Mouse (Mus musculus) MEL (cell line): Measurements from ENCODE around the gene B230217C12Rik. TPM values are rescaled to one million over a fixed set of nuclear protein-coding genes. Genes with fewer than 3 reads are reported as not detected.
A peak's percentile ranks its signal among the peaks of the same experiment; 100 is the strongest.

ENCODE experiments used
- DNase-seq: peaks from one replicate; pipeline ENCODE4 v3.0.0; 2011; ENCODE audit warnings: low read depth, low spot score
- H3K27ac ChIP-seq: 2 replicates; pipeline ENCODE4 v1.5.1; 2012; ENCODE audit warnings: low read depth, mild to moderate bottlenecking, control low read depth, low read length, moderate library complexity; ENCODE audit not compliant: control insufficient read depth
- H3K27me3 ChIP-seq, 2 experiments: fragments of 150-350 bp in 1 of 2; sonication (generic) in 1 of 2; 2 replicates each; pipeline ENCODE4 v1.6.1; 2012; ENCODE audit warnings: low read length in 2 of 2, mild to moderate bottlenecking in 2 of 2, improper control_type of control experiment in 1 of 2, moderate library complexity in 1 of 2; ENCODE audit not compliant: insufficient read depth in 2 of 2, control insufficient read depth in 1 of 2
- H3K36me3 ChIP-seq, 2 experiments: 2 replicates each; pipeline ENCODE4 v1.6.1; 2012 to 2014; ENCODE audit warnings: low read length in 2 of 2, improper control_type of control experiment in 1 of 2, inconsistent platforms in 1 of 2, mild to moderate bottlenecking in 1 of 2; ENCODE audit not compliant: insufficient read depth in 2 of 2, control insufficient read depth in 1 of 2
- H3K4me1 ChIP-seq, 2 experiments: fragments of 150-350 bp in 1 of 2; sonication (generic) in 1 of 2; 2 replicates each; pipeline ENCODE4 v1.6.1; 2012; ENCODE audit warnings: low read length in 2 of 2, improper control_type of control experiment in 1 of 2, mild to moderate bottlenecking in 1 of 2; ENCODE audit not compliant: insufficient read depth in 2 of 2, control insufficient read depth in 1 of 2
- H3K4me3 ChIP-seq, 2 experiments: fragments of 150-350 bp in 1 of 2; sonication (generic) in 1 of 2; 2 replicates each; pipeline ENCODE4 v1.5.1; 2012; ENCODE audit warnings: low read depth in 2 of 2, low read length in 2 of 2, mild to moderate bottlenecking in 2 of 2, moderate library complexity in 2 of 2, control low read depth in 1 of 2, improper control_type of control experiment in 1 of 2; ENCODE audit not compliant: control insufficient read depth in 1 of 2, insufficient read depth in 1 of 2
- H3K79me2 ChIP-seq: 2 replicates; pipeline ENCODE4 v1.6.1; 2012; ENCODE audit warnings: mild to moderate bottlenecking, low read length, moderate library complexity; ENCODE audit not compliant: control insufficient read depth, poor library complexity, insufficient read depth
- H3K9ac ChIP-seq: 2 replicates; pipeline ENCODE4 v1.6.1; 2012; ENCODE audit warnings: low read depth, mild to moderate bottlenecking, control low read depth, low read length, moderate library complexity; ENCODE audit not compliant: control insufficient read depth, poor library complexity, severe bottlenecking
- H3K9me3 ChIP-seq: fragments of 150-350 bp; sonication (generic); replicated peaks from 2 replicates; pipeline ENCODE4 v1.6.1; 2012; ENCODE audit warnings: mild to moderate bottlenecking, low read length, improper control_type of control experiment, moderate library complexity; ENCODE audit not compliant: insufficient read depth
- BHLHE40 ChIP-seq: IDR thresholded peaks from 2 replicates; pipeline ENCODE4 v1.6.1; 2012; ENCODE audit warnings: low read depth, mild to moderate bottlenecking, inconsistent platforms, low read length, improper control_type of control experiment, borderline replicate concordance
- CHD1 ChIP-seq: IDR thresholded peaks from 2 replicates; pipeline ENCODE4 v1.6.1; 2012; ENCODE audit warnings: low read depth, mild to moderate bottlenecking, inconsistent platforms, low read length, improper control_type of control experiment
- E2F4 ChIP-seq: IDR thresholded peaks from 2 replicates; pipeline ENCODE4 v1.6.1; 2011; ENCODE audit warnings: low read depth, low read length, improper control_type of control experiment, borderline replicate concordance
- ELF1 ChIP-seq: IDR thresholded peaks from 2 replicates; pipeline ENCODE4 v1.6.1; 2014; ENCODE audit warnings: low read depth, mild to moderate bottlenecking, inconsistent platforms, low read length, improper control_type of control experiment, moderate library complexity
- HCFC1 ChIP-seq: IDR thresholded peaks from 2 replicates; pipeline ENCODE4 v1.6.1; 2012; ENCODE audit warnings: low read depth, mild to moderate bottlenecking, inconsistent platforms, low read length, improper control_type of control experiment, moderate library complexity
- JUND ChIP-seq: IDR thresholded peaks from 2 replicates; pipeline ENCODE4 v1.6.1; 2011; ENCODE audit warnings: low read depth, mild to moderate bottlenecking, improper control_type of control experiment, low read length
- KAT2A ChIP-seq: conservative IDR thresholded peaks from 2 replicates; pipeline ENCODE4 v1.6.1; 2012; ENCODE audit warnings: low read depth, low read length, improper control_type of control experiment, inconsistent platforms
- MAZ ChIP-seq: IDR thresholded peaks from 2 replicates; pipeline ENCODE4 v1.6.1; 2012; ENCODE audit warnings: low read depth, mild to moderate bottlenecking, inconsistent platforms, low read length, improper control_type of control experiment
- MEF2A ChIP-seq: IDR thresholded peaks from 2 replicates; pipeline ENCODE4 v1.6.1; 2014; ENCODE audit warnings: low read depth, mild to moderate bottlenecking, inconsistent platforms, low read length, improper control_type of control experiment; ENCODE audit not compliant: poor library complexity, insufficient replicate concordance, severe bottlenecking; ENCODE audit errors: extremely low read depth
- MXI1 ChIP-seq: IDR thresholded peaks from 2 replicates; pipeline ENCODE4 v1.6.1; 2011; ENCODE audit warnings: mild to moderate bottlenecking, low read depth, low read length, improper control_type of control experiment
- NELFE ChIP-seq: IDR thresholded peaks from 2 replicates; pipeline ENCODE4 v1.6.1; 2011; ENCODE audit warnings: low read depth, low read length, improper control_type of control experiment
- NRF1 ChIP-seq: IDR thresholded peaks from 2 replicates; pipeline ENCODE4 v1.6.1; 2014; ENCODE audit warnings: low read depth, mild to moderate bottlenecking, inconsistent platforms, low read length, improper control_type of control experiment, moderate library complexity; ENCODE audit not compliant: poor library complexity, insufficient read depth, severe bottlenecking
- POLR2AphosphoS5 ChIP-seq: IDR thresholded peaks from 2 replicates; pipeline ENCODE4 v1.6.1; 2012; ENCODE audit warnings: low read depth, borderline replicate concordance, mild to moderate bottlenecking, inconsistent platforms, low read length, moderate library complexity, mixed read lengths
- SIN3A ChIP-seq: IDR thresholded peaks from 2 replicates; pipeline ENCODE4 v1.6.1; 2012; ENCODE audit warnings: low read length, improper control_type of control experiment, inconsistent platforms
- SMC3 ChIP-seq: IDR thresholded peaks from 2 replicates; pipeline ENCODE4 v1.6.1; 2011; ENCODE audit warnings: low read depth, low read length, improper control_type of control experiment
- TAL1 ChIP-seq: IDR thresholded peaks from 2 replicates; pipeline ENCODE4 v1.6.1; 2012; ENCODE audit warnings: mild to moderate bottlenecking, inconsistent platforms, low read length, moderate library complexity, mixed read lengths
- TCF12 ChIP-seq: IDR thresholded peaks from 2 replicates; pipeline ENCODE4 v1.6.1; 2014; ENCODE audit warnings: low read depth, mild to moderate bottlenecking, inconsistent platforms, low read length, improper control_type of control experiment, moderate library complexity
- UBTF ChIP-seq: IDR thresholded peaks from 2 replicates; pipeline ENCODE4 v1.6.1; 2012; ENCODE audit warnings: low read depth, mild to moderate bottlenecking, inconsistent platforms, low read length, improper control_type of control experiment, moderate library complexity, borderline replicate concordance; ENCODE audit not compliant: insufficient read depth
- USF2 ChIP-seq, 2 experiments: IDR thresholded peaks; 2 replicates each; pipeline ENCODE4 v1.6.1; 2011 to 2012; ENCODE audit warnings: improper control_type of control experiment in 2 of 2, low read length in 2 of 2, borderline replicate concordance in 1 of 2, inconsistent platforms in 1 of 2, low read depth in 1 of 2, mild to moderate bottlenecking in 1 of 2; ENCODE audit not compliant: insufficient read depth in 1 of 2
- ZC3H11A ChIP-seq: IDR thresholded peaks from 2 replicates; pipeline ENCODE4 v1.6.1; 2012; ENCODE audit warnings: low read depth, mild to moderate bottlenecking, inconsistent platforms, low read length, improper control_type of control experiment
- ZMIZ1 ChIP-seq: IDR thresholded peaks from 2 replicates; pipeline ENCODE4 v1.6.1; 2012; ENCODE audit warnings: low read depth, mild to moderate bottlenecking, inconsistent platforms, low read length, improper control_type of control experiment, moderate library complexity
- ZNF384 ChIP-seq: IDR thresholded peaks from 2 replicates; pipeline ENCODE4 v1.6.1; 2012; ENCODE audit warnings: low read depth, mild to moderate bottlenecking, inconsistent platforms, low read length, improper control_type of control experiment
- polyA plus RNA-seq, 2 experiments: library from polyadenylated mRNA; stranded (reverse) in 1 of 2; unstranded in 1 of 2; fragments of >175 nt in 1 of 2; fragments of >200 nt in 1 of 2; gene quantifications; 2 replicates each; pipeline versions ENCODE4 v1.2.1 to v1.2.4; 2012; ENCODE audit warnings: low replicate concordance in 2 of 2, low read depth in 1 of 2; ENCODE audit not compliant: insufficient read length in 2 of 2, insufficient read depth in 1 of 2, missing spikeins in 1 of 2
- total RNA-seq: library from RNA; depleted of rRNA; stranded (reverse); fragments of 300-350 nt; gene quantifications from 2 replicates; pipeline ENCODE4 v1.2.3, GENCODE M21; 2012

The B230217C12Rik gene
- total and polyA plus RNA-seq, 3 experiments: 0.81 TPM; not detected in 2

DNA sequence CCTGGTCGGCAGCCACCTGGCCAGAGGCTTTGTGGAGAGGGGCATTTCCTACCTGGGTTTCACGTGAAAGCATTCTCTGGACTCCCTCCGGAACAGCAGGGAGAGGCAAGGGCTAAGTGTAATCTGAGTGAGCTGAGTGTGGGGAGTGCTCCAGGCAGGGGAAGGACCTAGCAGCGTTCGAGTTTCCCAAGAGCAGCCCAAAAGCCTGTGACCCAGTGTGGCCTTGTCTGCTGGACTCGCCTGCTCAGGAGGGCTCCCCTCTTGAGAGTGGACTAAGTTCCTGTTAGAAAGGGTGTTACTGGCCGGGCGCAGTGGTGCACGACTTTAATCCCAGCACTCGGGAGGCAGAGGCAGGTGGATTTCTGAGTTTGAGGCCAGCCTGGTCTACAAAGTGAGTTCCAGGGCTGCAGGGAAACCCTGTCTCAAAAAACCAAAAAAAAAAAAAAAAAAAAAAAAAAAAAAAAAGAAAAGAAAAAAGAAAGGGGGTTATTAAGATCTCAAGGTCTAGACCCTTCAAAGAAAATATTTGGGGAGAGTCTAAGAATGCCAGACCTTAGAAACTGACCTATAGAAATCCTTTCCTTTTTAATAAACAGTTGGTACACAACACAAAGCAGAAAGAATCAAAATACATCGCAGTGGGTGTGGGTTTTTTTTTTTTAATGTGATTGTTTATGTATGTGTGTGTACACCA, 992 bp upstream of the B230217C12Rik start:
- no peaks in the 10 kb centered on the region for H3K9me3 ChIP-seq
- peaks cover 0 to 17% of the 10 kb centered on the region in 2 experiments; a peak in 3 of 4 replicates for H3K4me1 ChIP-seq
- no peak overlapping the region for H3K4me3 ChIP-seq
- no peak for TF ChIP-seq ELF1
- peak; percentile 73 for TF ChIP-seq ZNF384
- DNase-seq: no peak
- no peak overlapping the region for H3K27ac ChIP-seq
- H3K79me2 ChIP-seq: no peaks in the 10 kb centered on the region
- no peaks in the 10 kb centered on the region for H3K27me3 ChIP-seq
- H3K9ac ChIP-seq: no peak overlapping the region; the same call in 1 of the 2 replicates
- peaks cover 0 to 9% of the 10 kb centered on the region in 2 experiments; a peak in 2 of 4 replicates for H3K36me3 ChIP-seq

DNA sequence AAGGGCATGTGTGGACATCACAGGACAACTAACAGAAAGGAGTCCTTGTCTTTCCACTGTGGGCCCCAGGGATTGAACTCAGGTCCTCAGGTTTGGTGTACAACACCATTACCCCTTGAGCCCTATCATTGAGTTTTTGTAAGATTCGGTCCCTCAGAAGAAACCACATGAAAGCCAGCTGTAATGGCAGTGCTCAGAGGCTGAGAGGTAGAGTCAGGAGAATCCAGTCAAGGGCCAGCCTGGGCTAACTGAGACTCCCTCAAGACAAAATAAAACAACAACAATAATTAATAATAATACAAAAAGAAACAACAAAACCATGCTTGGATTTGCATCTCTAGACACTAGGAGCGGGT, 467 bp upstream of the B230217C12Rik start:
- Histone ChIP-seq H3K9ac (peak overlapping the region; percentile 49), H3K4me1 (peaks cover 0 to 17% of the 10 kb centered on the region in 2 experiments; a peak in 3 of 4 replicates), H3K9me3 (no peaks in the 10 kb centered on the region), H3K4me3 (peak overlapping the region; percentile 53 to 54), H3K36me3 (peaks cover 0 to 9% of the 10 kb centered on the region in 2 experiments; a peak in 2 of 4 replicates), H3K27ac (peak overlapping the region; percentile 23; the same call in 1 of the 2 replicates), H3K27me3 (no peaks in the 10 kb centered on the region), H3K79me2 (no peaks in the 10 kb centered on the region)
- peak; percentile 34 for DNase-seq
- TF ChIP-seq ZMIZ1 (no peak), POLR2AphosphoS5 (no peak), KAT2A (no peak), MAZ (no peak), SIN3A (no peak), JUND (no peak), NRF1 (no peak)

DNA sequence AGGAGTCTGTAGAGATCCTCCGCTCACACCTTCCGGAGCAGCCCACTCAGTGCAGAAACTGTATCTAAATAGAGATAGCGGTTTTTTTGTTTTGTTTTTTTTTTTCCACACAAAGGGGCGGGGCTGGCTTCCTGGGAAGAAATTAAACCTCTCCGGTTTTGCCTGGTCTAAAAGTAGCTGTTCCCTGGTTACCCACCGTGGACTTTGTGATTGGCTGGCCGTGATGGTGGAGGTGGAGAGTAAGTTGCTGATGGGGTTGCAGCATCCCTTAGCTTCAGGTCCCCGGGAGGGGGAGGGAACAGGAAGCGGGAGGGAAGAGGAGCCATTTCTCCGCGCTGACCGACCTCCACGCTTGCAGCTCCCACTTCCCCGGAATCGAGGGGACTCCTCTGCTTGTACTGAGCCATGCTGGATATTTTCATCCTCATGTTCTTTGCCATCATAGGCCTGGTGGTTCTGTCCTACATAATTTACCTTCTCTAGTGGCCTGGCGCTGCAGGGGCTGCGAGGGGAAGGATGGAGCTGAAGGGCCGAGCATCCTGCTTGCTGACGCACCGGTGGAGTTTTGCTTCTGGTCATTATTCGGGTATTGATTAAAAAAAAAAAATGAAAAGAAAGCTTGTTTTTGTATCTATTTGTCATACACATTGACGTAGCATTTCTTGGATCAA, 546 bp downstream of the B230217C12Rik start:
- peaks cover 0 to 17% of the 10 kb centered on the region in 2 experiments; a peak in 3 of 4 replicates for H3K4me1 ChIP-seq
- no peaks in the 10 kb centered on the region for H3K9me3 ChIP-seq
- peak overlapping the region; percentile 23; the same call in 1 of the 2 replicates for H3K27ac ChIP-seq
- peak; percentile 87 for DNase-seq
- H3K4me3 ChIP-seq: peak overlapping the region; percentile 53 to 54
- no peaks in the 10 kb centered on the region for H3K27me3 ChIP-seq
- peak overlapping the region; percentile 49 for H3K9ac ChIP-seq
- H3K36me3 ChIP-seq: peaks cover 0 to 9% of the 10 kb centered on the region in 2 experiments; a peak in 2 of 4 replicates
- no peaks in the 10 kb centered on the region for H3K79me2 ChIP-seq
- TF ChIP-seq CHD1 (no peak), TAL1 (no peak), SIN3A (peak; percentile 78), USF2 (IDR thresholded peaks at IDR 0.05; ENCODE audit: borderline replicate concordance in 1 of 2, insufficient read depth in 1 of 2, low read depth in 1 of 2, low read length in 2 of 2) (no peak), MEF2A (no peak), NELFE (peak; percentile 37; the same call in 1 of the 2 replicates), MXI1 (peak; percentile 35; the same call in 1 of the 2 replicates), SMC3 (no peak), HCFC1 (no peak; the same call in 1 of the 2 replicates), E2F4 (no peak), POLR2AphosphoS5 (no peak), UBTF (no peak), ZC3H11A (no peak), BHLHE40 (no peak), TCF12 (0 out of 2 replicates have a peak, but pooled peaks have one; percentile 6)
